Mouse (Mus musculus) induced T-regulatory cell, adult 2 months (primary cell): ENCODE data around the gene Cyp8b1.

Source experiments
- DNase-seq: peaks from one replicate; pipeline ENCODE4 v3.0.0-alpha.2; 2012; ENCODE audit warnings: low read depth

Gene Cyp8b1

DNA sequence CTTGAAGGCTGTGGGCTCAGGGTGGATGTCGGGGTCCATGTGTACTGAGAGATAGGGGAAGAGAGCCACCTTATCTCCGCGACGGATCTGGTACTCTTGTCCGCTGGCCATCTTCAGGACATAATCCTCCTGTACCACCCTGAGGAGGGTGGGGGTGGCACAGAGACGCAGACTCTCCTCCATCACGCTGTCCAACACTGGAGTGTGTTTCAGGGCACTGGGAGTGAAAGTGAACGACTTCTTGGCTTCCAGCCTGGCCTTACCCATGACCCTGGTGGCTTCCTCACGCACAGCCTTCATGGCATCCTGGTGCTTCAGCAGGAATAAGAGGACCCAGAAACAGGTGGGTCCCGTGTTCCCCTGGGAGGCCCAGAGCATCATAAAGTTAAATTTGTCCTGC, 1.0 kb downstream of the Cyp8b1 start:
- DNase-seq: no peak

DNA sequence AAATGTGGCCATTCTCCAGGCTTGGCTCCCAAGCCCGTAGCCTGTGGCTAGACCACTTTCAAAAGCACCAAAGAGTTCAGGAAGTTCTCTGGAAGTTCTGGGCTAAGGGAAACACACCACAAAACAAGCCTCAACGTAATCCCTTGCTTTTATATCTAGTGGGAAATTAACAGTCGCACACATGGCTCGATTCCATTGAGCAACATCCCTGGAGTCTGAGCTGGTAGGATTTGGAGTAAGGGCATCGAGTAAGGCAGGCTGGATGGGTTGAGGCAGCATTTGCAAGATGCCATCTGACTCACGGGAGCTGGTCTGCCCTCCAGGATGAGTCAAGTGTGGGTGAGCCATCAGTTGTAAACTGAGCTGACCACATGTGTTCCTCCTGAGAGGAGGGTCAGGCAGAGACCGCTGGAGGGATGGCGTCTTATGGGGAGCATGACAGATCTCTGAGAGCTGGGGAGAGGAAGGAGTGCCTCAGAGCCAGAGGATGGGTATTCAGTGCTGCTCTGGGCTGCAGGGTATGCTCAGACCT, 1.8 kb downstream of the Cyp8b1 start:
- DNase-seq: no peak

DNA sequence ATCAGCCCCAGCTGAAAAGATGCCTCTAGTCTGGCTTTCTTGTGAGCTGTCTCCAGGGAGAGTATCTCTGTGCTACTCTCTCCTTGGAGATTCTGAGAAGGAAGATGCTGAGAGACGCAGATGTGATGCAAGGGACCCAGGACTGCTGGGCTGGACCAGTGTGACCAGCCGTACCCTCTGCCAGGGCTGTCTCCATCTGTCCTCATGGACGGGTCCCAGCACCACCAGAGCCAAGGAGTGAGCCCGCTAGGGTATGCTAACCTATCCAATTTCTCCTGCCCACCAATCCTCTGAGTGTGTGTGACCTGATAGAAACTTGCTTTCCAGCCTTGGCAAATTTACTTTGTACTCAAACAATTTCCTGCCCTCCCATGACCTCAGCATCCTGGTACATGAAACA, 3.3 kb downstream of the Cyp8b1 start:
- no peak for DNase-seq

DNA sequence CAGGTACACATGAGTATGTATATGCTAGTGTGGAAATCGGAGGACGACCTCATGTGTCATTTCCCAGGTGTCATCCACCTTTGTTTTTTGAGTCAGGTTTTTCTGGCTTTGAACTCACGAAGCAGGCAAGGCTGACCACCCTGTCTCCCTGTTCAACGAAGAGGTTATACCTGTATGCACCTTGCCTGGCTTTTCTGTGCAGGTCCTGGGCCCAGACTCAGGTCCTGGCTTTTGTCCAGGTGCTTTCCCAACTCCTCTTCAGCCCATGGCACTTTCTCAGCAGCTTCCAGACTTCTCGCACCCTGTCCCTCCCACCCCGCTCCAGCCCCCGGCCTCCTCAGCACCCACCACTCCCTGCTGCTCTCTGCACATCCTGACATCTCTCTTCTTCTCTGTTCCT, 4.9 kb downstream of the Cyp8b1 start:
- no peak for DNase-seq

GRCm38 (mm10) chr9:121909635-121910034, 6.5 kb downstream of the Cyp8b1 start:
- no peak for DNase-seq

DNA sequence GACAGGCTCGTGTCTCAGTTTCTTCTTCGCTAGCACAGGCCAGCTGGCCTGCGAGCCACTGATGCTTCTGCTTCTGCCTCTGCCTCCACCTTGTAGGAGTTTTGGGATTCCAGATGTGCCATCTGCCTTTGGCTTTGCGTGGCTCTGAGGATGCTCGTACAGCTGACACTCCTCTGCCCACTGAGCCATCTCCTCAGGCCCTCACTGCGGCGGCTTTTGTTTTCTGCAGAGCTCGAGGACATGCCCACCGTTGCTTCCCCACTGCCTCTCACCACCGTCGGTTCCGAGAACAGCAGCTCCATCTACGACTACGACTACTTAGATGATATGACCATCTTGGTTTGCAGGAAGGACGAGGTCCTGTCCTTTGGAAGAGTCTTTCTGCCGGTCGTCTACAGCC, 7.8 kb downstream of the Cyp8b1 start:
- DNase-seq: no peak

DNA sequence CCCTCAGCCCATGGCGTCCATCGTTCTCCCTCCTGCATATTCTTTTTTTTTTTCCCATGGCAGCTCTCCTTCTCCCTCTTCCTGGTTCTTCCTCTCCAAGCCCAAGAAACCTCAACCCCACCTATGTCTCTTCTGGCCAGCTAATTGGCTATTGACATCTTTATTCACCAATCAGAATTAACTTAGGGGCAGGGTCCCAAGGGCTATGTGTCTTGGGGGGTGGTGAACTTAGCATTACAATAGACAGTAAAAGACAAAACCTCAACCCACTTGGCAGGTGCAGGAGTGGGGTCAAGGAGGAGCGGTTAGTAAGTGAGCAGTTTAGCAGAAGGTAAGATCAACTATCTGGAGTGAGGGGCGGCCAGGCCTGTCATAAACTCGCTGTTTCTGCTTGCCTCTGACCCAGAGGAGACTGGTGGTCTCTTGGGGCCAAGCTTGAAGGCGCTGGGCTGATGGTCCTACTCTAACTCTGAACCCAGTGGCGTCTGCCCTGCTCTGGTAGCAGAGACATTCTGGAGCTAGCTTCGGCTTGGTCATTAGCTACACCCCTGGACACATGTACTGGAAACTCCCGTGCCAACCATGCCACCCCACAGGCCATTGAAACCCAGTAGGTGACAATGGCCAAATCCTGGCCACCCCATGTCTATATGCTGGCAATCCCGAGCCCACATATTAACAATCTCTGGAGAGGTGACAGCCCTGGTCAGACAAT, 8.6 kb downstream of the Cyp8b1 start:
- no peak for DNase-seq

DNA sequence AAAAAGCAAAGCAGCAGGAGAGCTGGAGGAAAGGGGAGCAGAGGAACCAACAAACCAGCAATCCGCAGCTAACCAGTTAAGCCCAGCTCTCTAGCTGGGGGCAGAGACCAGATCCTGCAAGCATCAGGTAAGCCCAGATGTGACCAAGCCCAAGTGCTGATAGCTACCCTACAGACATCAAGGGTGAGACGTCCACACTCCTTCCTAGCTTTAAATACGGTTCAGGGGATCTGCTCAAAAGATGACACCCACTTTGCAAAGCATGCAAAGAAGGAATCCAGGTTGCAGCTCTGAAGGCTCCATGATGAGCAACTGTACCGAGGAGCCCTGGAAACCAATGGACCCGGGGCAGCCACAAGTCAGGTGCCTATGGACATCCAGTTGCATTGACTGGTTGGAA, 9.6 kb downstream of the Cyp8b1 start:
- DNase-seq: no peak

DNA sequence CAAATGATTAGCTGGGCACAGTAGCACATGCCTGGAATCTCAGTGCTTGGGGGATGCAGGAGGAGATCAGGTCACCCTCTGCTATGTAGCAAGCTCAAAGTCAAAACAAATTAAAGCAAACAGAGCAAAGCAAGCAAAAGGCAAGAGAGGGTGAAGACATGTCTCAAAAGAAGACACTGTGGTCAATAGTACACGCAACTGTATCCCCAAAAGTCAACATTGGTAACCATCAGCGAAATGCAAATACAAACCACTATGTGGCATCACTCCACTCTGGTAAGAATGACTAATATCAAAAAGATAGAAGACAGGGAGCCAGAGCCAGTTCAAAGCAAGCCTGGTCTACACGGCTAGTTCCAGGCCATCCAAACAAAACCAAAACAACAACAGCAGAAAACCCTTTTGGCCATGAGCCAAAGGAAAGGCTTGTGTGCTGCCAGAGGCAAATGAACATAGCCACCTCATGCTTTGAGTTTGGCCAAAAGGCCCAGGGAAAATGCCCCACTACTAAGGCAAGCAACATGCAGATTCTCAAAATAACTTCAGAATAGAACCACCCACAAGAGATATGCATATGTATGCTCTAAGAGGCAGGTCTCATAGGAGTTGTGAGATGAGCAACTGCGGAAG, 10.4 kb downstream of the Cyp8b1 start:
- no peak for DNase-seq

- no peak for DNase-seq
Observed at GRCm38 (mm10) chr9:121904946-121905345, 11.2 kb downstream of the Cyp8b1 start.

- DNase-seq: no peak
Observed at GRCm38 (mm10) chr9:121904319-121904718, 11.8 kb downstream of the Cyp8b1 start.

- no peak for DNase-seq
Observed at GRCm38 (mm10) chr9:121903476-121904305, 12.4 kb downstream of the Cyp8b1 start.

- DNase-seq: no peak
Observed at GRCm38 (mm10) chr9:121901710-121902700, 14.1 kb downstream of the Cyp8b1 start.

GRCm38 (mm10) chr9:121900282-121900855, 15.7 kb downstream of the Cyp8b1 start:
- no peak for DNase-seq

GRCm38 (mm10) chr9:121899306-121899705, 16.8 kb downstream of the Cyp8b1 start:
- no peak for DNase-seq

DNA sequence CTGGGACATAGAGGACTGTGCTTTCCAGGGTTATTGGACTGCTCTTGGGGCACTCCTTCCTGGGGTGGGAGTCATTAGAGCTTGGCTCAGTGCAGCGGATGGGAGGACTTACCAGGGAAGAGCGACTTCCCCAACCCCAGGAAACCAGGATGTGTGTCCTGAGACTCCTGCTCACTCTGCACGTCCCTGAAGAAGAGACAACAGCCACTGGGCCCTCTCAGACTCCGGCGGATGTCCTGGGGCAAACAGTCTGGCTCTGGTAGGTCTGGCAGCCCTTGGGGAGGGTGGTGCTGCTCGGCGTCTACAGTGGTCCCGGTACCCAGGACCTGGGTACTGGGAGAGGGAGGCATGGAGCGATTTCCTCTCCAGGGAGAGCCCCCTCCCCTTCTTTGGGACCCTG, 17.9 kb downstream of the Cyp8b1 start, which contains the start of gene Ackr2:
Gene Ackr2 (plus strand): TSS at position 111 of the 400 bp plus-strand sequence.
- DNase-seq: no peak

- no peak for DNase-seq
Observed at GRCm38 (mm10) chr9:121896820-121897219, 19.3 kb downstream of the Cyp8b1 start.

DNA sequence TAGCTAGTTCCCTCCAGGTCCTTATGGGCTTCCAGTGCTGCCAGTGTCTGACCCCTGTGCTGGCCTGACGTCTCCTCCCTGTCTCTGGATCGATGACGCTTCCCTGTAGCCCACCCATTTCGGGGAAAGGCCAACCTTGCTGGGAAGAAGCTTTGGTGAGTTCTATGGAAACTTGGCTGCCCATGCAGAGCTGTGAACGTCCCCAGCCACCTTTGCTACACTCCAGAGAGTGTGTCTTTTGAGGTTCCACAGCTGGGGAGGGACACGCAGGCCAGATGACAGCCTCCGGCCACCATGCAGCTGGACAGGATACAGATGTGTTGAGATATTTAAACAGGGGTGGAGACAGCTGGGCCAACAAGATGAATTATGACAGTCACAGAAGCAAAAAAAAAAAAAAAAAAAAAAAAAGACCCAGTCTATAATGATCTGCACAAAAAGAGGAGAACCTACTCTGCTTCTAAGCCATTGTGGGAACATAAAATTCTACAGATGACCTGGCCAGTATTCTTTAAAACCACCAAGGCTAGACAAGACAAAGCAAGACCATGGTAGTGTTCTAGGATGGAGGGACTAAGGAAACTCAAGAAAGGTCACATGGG, 20.6 kb downstream of the Cyp8b1 start:
- DNase-seq: no peak

- DNase-seq: no peak
Observed at GRCm38 (mm10) chr9:121894447-121894846, 21.7 kb downstream of the Cyp8b1 start.

GRCm38 (mm10) chr9:121892057-121892687, 23.9 kb downstream of the Cyp8b1 start:
- DNase-seq: no peak
